Comparison of ENCODE assay signal across 8 mouse cellular contexts in the genomic region with DNA sequence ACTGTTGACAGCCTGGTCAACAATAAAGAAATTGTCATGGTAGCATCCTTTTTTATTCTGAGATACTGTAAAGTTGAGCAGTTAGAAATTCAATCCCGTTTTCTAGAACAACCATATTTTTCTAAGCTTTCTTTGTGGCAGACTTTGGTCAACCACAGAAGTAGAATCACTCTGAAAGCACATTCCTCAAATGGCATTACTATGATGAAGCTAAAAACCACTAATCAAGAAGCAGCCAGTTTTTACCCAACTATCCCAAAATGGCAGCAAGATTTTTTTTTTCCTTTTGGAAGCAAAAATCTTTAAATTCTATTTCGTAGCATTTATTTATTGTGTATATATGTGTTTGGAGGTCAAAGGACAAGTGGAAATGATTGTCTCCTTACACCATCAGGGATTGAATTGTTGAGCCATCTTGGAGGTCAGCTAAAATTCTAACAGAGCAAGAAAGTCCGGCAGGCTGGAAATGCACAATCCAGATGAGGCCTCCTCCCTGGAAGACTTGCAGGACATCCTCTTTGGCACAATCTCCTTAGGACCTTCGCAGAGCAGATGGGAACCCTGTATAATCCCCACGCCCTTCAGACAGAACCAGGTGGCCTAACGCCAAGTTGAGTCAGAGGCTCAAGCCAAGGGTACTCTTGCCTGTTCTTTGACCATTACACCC. TPM values are rescaled to one million over a fixed set of nuclear protein-coding genes. Genes with fewer than 3 reads are reported as not detected.
DNase-seq lines count a peak whose midpoint lies in the region; ATAC-seq and TF ChIP-seq lines count a peak whose summit lies in the region.

No protein-coding gene starts in this region.

- 34% methylated on average over 6 of the region's 6 CpGs for WGBS in kidney, embryonic 15.5 days
- 26% methylated on average over 6 of the region's 6 CpGs for WGBS in bone marrow, adult 2 months
- WGBS in hindbrain, embryonic 15.5 days, result 35% methylated on average over 6 of the region's 6 CpGs
- WGBS in midbrain, postnatal 0 days, result 28% methylated on average over 6 of the region's 6 CpGs

- no peaks in the 10 kb centered on the region for H3K9me3 ChIP-seq in kidney, embryonic 15.5 days (replicated peaks)
- no peaks in the 10 kb centered on the region for H3K9me3 ChIP-seq in hindbrain, embryonic 15.5 days
- no peaks in the 10 kb centered on the region for H3K9me3 ChIP-seq in midbrain, postnatal 0 days (ENCODE audit: low read length)

- peak overlapping the region; percentile 51 for H3K9ac ChIP-seq in kidney, embryonic 15.5 days
- H3K9ac ChIP-seq in hindbrain, embryonic 15.5 days, result peak overlapping the region; percentile 86
- H3K9ac ChIP-seq in midbrain, postnatal 0 days (replicated peaks; ENCODE audit: low read length, poor library complexity, severe bottlenecking), result peak overlapping the region; percentile 75

- no peak for TF ChIP-seq POLR2A in bone marrow, adult 2 months (IDR thresholded peaks at IDR 0.05; ENCODE audit: borderline replicate concordance, control insufficient read depth, low read depth, low read length)

- H3K4me2 ChIP-seq in kidney, embryonic 15.5 days, result peak overlapping the region; percentile 65
- peak overlapping the region; percentile 63 for H3K4me2 ChIP-seq in hindbrain, embryonic 15.5 days
- H3K4me2 ChIP-seq in midbrain, postnatal 0 days (ENCODE audit: low read depth, low read length, poor library complexity, severe bottlenecking), result peak overlapping the region; percentile 57

- DNase-seq in kidney, postnatal 25 days, result no peak
- no peak for DNase-seq in midbrain, postnatal 0 days (ENCODE audit: low spot score)
- DNase-seq in cerebellum, adult 11-12 months, result no peak
- DNase-seq in right cerebral cortex, postnatal 10 days (ENCODE audit: low spot score in 2 of 2), result no peak
- DNase-seq in T-cell, adult 2 months (ENCODE audit: low spot score), result no peak

- no peaks in the 10 kb centered on the region for H3K36me3 ChIP-seq in kidney, embryonic 15.5 days
- H3K36me3 ChIP-seq in hindbrain, embryonic 15.5 days, result no peaks in the 10 kb centered on the region
- no peaks in the 10 kb centered on the region for H3K36me3 ChIP-seq in midbrain, postnatal 0 days (ENCODE audit: insufficient read depth, low read length)

- TF ChIP-seq CTCF in bone marrow, adult 2 months (IDR thresholded peaks at IDR 0.05; ENCODE audit: control insufficient read depth, insufficient read depth, low read length), result no peak
- no peak for TF ChIP-seq CTCF in midbrain, postnatal 0 days (IDR thresholded peaks at IDR 0.05)

- peaks cover 18% of the 10 kb centered on the region for H3K4me1 ChIP-seq in kidney, embryonic 15.5 days
- H3K4me1 ChIP-seq in bone marrow, adult 2 months (ENCODE audit: control insufficient read depth, insufficient read depth, low read length), result no peaks in the 10 kb centered on the region; the same call in 1 of the 2 replicates
- peaks cover 33% of the 10 kb centered on the region for H3K4me1 ChIP-seq in hindbrain, embryonic 15.5 days (replicated peaks)
- H3K4me1 ChIP-seq in midbrain, postnatal 0 days (ENCODE audit: insufficient read depth, low read length), result peaks cover 14% of the 10 kb centered on the region

- peak overlapping the region; percentile 92 for H3K27ac ChIP-seq in kidney, embryonic 15.5 days
- H3K27ac ChIP-seq in bone marrow, adult 2 months (ENCODE audit: control insufficient read depth, insufficient read depth, low read depth, low read length, poor library complexity), result peak overlapping the region; percentile 54
- peak overlapping the region; percentile 88 for H3K27ac ChIP-seq in hindbrain, embryonic 15.5 days (replicated peaks)
- H3K27ac ChIP-seq in midbrain, postnatal 0 days (ENCODE audit: low read depth, low read length), result peak overlapping the region; percentile 77

- peak overlapping the region; percentile 75 for H3K4me3 ChIP-seq in kidney, embryonic 15.5 days (replicated peaks)
- H3K4me3 ChIP-seq in bone marrow, adult 2 months (replicated peaks; ENCODE audit: control insufficient read depth, low read depth, low read length), result peak overlapping the region; percentile 65
- H3K4me3 ChIP-seq in hindbrain, embryonic 15.5 days, result peak overlapping the region; percentile 99
- H3K4me3 ChIP-seq in midbrain, postnatal 0 days (ENCODE audit: low read depth, low read length), result peak overlapping the region; percentile 87

- H3K27me3 ChIP-seq in kidney, embryonic 15.5 days, result no peaks in the 10 kb centered on the region
- no peaks in the 10 kb centered on the region for H3K27me3 ChIP-seq in hindbrain, embryonic 15.5 days
- no peaks in the 10 kb centered on the region for H3K27me3 ChIP-seq in midbrain, postnatal 0 days (ENCODE audit: insufficient read depth, low read length)

- ATAC-seq in kidney, embryonic 15.5 days (replicated peaks; ENCODE audit: low FRiP score), result no peak
- no peak for ATAC-seq in hindbrain, embryonic 15.5 days (ENCODE audit: low FRiP score, low read depth)
- ATAC-seq in midbrain, postnatal 0 days (ENCODE audit: low FRiP score), result no peak

RNA-seq across cellular contexts. Expression of a gene that starts 0.8 kb away (rescaled TPM):
- 149 and 157 TPM in 2 replicates for polyA plus RNA-seq in kidney, embryonic 15.5 days (2015; fragmentation: Nextera tagmentation; extraction: Ambion mirVana)
- 31.6 and 44.1 TPM in 2 replicates for polyA plus RNA-seq in bone marrow, adult 2 months (2011; ENCODE audit: insufficient read depth, insufficient read length, low replicate concordance, missing spikeins)
- polyA plus RNA-seq in hindbrain, embryonic 15.5 days (2015; fragmentation: Nextera tagmentation; extraction: Ambion mirVana), result 55.9 and 59.2 TPM in 2 replicates
- total RNA-seq in midbrain, postnatal 0 days (2014; rRNA removed), result 32.3 and 39.4 TPM in 2 replicates
- polyA plus RNA-seq in midbrain, postnatal 0 days (2015; fragmentation: Nextera tagmentation; extraction: Ambion mirVana), result 41.3 and 44.0 TPM in 2 replicates
